Mouse (Mus musculus): ENCODE data around the gene Eea1. TPM values are rescaled to one million over a fixed set of nuclear protein-coding genes. Genes with fewer than 3 reads are reported as not detected.

The Eea1 gene
- 30.7 TPM for polyA plus RNA-seq (2017; shearing (Covaris generic))

GRCm38 (mm10) chr10:95940046-95940900 lies at the start of gene Eea1:
Eea1 (plus strand) TSS chr10:95940650.

Other genes with a start within 250 kb of the Eea1 start
- gene Gm33543, start 97.7 kb upstream of the Eea1 start, polyA plus RNA-seq (2017; shearing (Covaris generic)) = not detected
- not detected for gene Gm5426, start 196.0 kb downstream of the Eea1 start, polyA plus RNA-seq (2017; shearing (Covaris generic))